Mouse (Mus musculus) right cerebral cortex, postnatal 25 days (tissue): ENCODE measurements around the gene Mapk8ip3.

Experiments
- DNase-seq: peaks from one replicate; pipeline ENCODE4 v3.0.0; 2022

Gene Mapk8ip3

DNA sequence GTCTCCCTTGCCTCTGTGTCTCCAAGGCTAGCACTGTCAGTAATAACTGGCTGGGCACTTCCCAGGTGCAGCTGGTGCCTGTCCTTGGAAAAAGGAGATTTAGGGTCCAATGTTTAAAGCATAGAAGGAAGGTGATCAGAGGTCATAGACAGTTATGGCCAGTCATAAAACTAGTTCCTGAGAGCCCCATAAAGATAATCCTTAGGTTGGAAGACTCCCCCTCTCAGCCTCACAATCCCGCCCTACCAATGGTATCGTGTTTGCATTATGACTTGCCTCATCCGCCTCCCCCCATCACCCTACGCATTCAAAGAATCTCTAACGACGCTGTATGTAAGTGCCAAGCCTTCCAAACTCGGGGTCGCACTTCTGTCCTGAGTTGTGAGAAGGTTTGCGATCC lies 92.3 kb downstream of the Mapk8ip3 start:
- no peak for DNase-seq

DNA sequence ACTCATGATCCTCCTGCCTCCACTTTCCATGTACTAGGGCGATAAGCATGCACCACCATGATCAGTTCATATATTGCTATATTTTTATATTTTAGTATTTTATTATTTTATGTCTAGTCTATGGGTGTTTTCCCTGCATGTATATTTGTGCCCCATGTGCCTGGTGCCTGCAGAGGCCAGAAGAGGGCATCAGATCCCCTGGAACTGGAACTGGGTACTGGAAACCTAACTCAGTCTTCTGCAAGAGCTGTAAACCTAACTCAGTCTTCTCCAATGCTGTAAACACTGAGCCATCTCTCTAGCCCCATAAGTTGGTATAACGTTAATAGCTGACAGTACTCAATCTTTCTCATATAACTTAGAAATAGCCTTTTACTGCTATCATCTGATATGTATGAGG lies 94.1 kb downstream of the Mapk8ip3 start:
- no peak for DNase-seq
